Mouse (Mus musculus) bone marrow macrophage, adult 2 months (primary cell): ENCODE data around the gene Hspa12a.

Experiments
- CTCF ChIP-seq: IDR thresholded peaks from 2 replicates; pipeline ENCODE4 v1.5.1; 2012; ENCODE audit warnings: low read depth, mild to moderate bottlenecking, low read length, moderate library complexity
- POLR2A ChIP-seq: IDR thresholded peaks from 2 replicates; pipeline ENCODE4 v1.6.1; 2012; ENCODE audit warnings: mild to moderate bottlenecking, low read depth, low read length, borderline replicate concordance

- TF ChIP-seq CTCF (no peak), POLR2A (no peak)
Measured at GRCm38 (mm10) chr19:58829575-58829974, 113.9 kb downstream of the Hspa12a start.
